Mouse (Mus musculus) intestine, embryonic 16.5 days (tissue): ENCODE measurements around the gene Anxa9. TPM values are rescaled to one million over a fixed set of nuclear protein-coding genes. Genes with fewer than 3 reads are reported as not detected.

Experiments
- ATAC-seq: fragments of 200-750 bp; cut with Nextera tagmentation; 2 replicates; pipeline ENCODE4 v1.8.0; 2017; ENCODE audit warnings: moderate TSS enrichment, moderate library complexity
- H3K27ac ChIP-seq: fragments of 300-500 bp; sonication (generic); 2 replicates; pipeline ENCODE4 v1.5.1; 2014; ENCODE audit warnings: mild to moderate bottlenecking, low read length
- H3K27me3 ChIP-seq: fragments of 300-500 bp; sonication (generic); replicated peaks from 2 replicates; pipeline ENCODE4 v1.6.1; 2014; ENCODE audit warnings: low read length, control low read depth, mixed read lengths; ENCODE audit not compliant: control insufficient read depth, insufficient read depth
- H3K36me3 ChIP-seq: fragments of 300-500 bp; sonication (generic); 2 replicates; pipeline ENCODE4 v1.6.1; 2014; ENCODE audit warnings: low read length, control low read depth; ENCODE audit not compliant: control insufficient read depth, insufficient read depth
- H3K4me1 ChIP-seq: fragments of 300-500 bp; sonication (generic); 2 replicates; pipeline ENCODE4 v1.6.1; 2014; ENCODE audit warnings: low read length, control low read depth, mixed read lengths; ENCODE audit not compliant: control insufficient read depth, insufficient read depth
- H3K4me2 ChIP-seq: fragments of 300-500 bp; sonication (generic); 2 replicates; pipeline ENCODE4 v1.6.1; 2014; ENCODE audit warnings: low read depth, low read length, control low read depth
- H3K4me3 ChIP-seq: fragments of 300-500 bp; sonication (generic); 2 replicates; pipeline ENCODE4 v1.5.1; 2014; ENCODE audit warnings: mild to moderate bottlenecking, low read length
- H3K9ac ChIP-seq: fragments of 300-500 bp; sonication (generic); 2 replicates; pipeline ENCODE4 v1.6.1; 2014; ENCODE audit warnings: low read depth, low read length
- H3K9me3 ChIP-seq: fragments of 300-500 bp; sonication (generic); 2 replicates; pipeline ENCODE4 v1.6.1; 2016; ENCODE audit warnings: low read length, control low read depth; ENCODE audit not compliant: control insufficient read depth
- WGBS: fragments of 180-500 bp; shearing (Covaris S2); extraction: QIAGEN DNeasy Blood & Tissue Kit; methylation state at CpG from one replicate; pipeline ENCODE4 v1.1.7; 2014; 5-methylcytosine and 5-hydroxymethylcytosine counted together
- polyA plus RNA-seq: library from polyadenylated mRNA; unstranded; fragments of >200 nt; fragmentation: Nextera tagmentation; extraction: Ambion mirVana; gene quantifications from 2 replicates; pipeline ENCODE4 v1.2.1, GENCODE M21; 2015

The Anxa9 gene
- polyA plus RNA-seq, 1 experiment from 2014 or later = 1.9 TPM

GRCm38 (mm10) chr3:95250361-95250760 is 56.6 kb downstream of the Anxa9 start:
- ATAC-seq = no peak
- no peak overlapping the region for H3K27ac ChIP-seq
- 80% methylated on average over 5 of the region's 5 CpGs for WGBS
- no peak overlapping the region for H3K9ac ChIP-seq
- peaks cover 4% of the 10 kb centered on the region; the same call in 1 of the 2 replicates for H3K4me1 ChIP-seq
- H3K9me3 ChIP-seq = no peaks in the 10 kb centered on the region
- H3K36me3 ChIP-seq = no peaks in the 10 kb centered on the region; the same call in 1 of the 2 replicates
- no peak overlapping the region for H3K4me2 ChIP-seq
- no peaks in the 10 kb centered on the region for H3K27me3 ChIP-seq
- H3K4me3 ChIP-seq = no peak overlapping the region

GRCm38 (mm10) chr3:95247660-95248336 is 59.2 kb downstream of the Anxa9 start:
- no peaks in the 10 kb centered on the region for H3K27me3 ChIP-seq
- WGBS = 63% methylated on average over 1 of the region's 1 CpGs
- no peaks in the 10 kb centered on the region for H3K9me3 ChIP-seq
- H3K27ac ChIP-seq = no peak overlapping the region
- H3K36me3 ChIP-seq = no peaks in the 10 kb centered on the region
- H3K4me2 ChIP-seq = no peak overlapping the region
- H3K4me1 ChIP-seq = peaks cover 4% of the 10 kb centered on the region; the same call in 1 of the 2 replicates
- no peak for ATAC-seq
- no peak overlapping the region for H3K4me3 ChIP-seq
- H3K9ac ChIP-seq = no peak overlapping the region

- H3K9me3 ChIP-seq = no peaks in the 10 kb centered on the region
- no peak overlapping the region for H3K27ac ChIP-seq
- H3K4me1 ChIP-seq = peaks cover 4% of the 10 kb centered on the region; the same call in 1 of the 2 replicates
- H3K27me3 ChIP-seq = no peaks in the 10 kb centered on the region
- no peak overlapping the region for H3K4me2 ChIP-seq
- ATAC-seq = no peak
- 81% methylated on average over 5 of the region's 5 CpGs for WGBS
- H3K36me3 ChIP-seq = no peaks in the 10 kb centered on the region
- no peak overlapping the region for H3K9ac ChIP-seq
- no peak overlapping the region for H3K4me3 ChIP-seq
These were observed 60.3 kb downstream of the Anxa9 start for GRCm38 (mm10) chr3:95246465-95247231.

Other genes starting within 250 kb of the Anxa9 start
- 14.5 and 15.5 TPM in 2 replicates for gene Pip5k1a, start 200.2 kb downstream of the Anxa9 start, polyA plus RNA-seq
- 110 and 120 TPM in 2 replicates for gene Vps72, start 196.2 kb downstream of the Anxa9 start, polyA plus RNA-seq
- gene Tmod4, start 182.7 kb downstream of the Anxa9 start, polyA plus RNA-seq = 1.1 and 1.2 TPM in 2 replicates
- 56.9 and 62.2 TPM in 2 replicates for gene Scnm1, start 173.2 kb downstream of the Anxa9 start, polyA plus RNA-seq
- gene Lysmd1, start 173.1 kb downstream of the Anxa9 start, polyA plus RNA-seq = 9.8 and 11.0 TPM in 2 replicates
- 4.9 and 5.3 TPM in 2 replicates for gene Tnfaip8l2, start 164.8 kb downstream of the Anxa9 start, polyA plus RNA-seq
- 1.1 and 2.3 TPM in 2 replicates for gene Sema6c, start 146.7 kb downstream of the Anxa9 start, polyA plus RNA-seq
- gene Gabpb2, start 89.3 kb downstream of the Anxa9 start, polyA plus RNA-seq = 5.7 and 6.0 TPM in 2 replicates
- gene Cdc42se1, start 78.4 kb downstream of the Anxa9 start, polyA plus RNA-seq = 67.8 and 73.8 TPM in 2 replicates
- 15.0 and 15.5 TPM in 2 replicates for gene Mllt11, start 75.0 kb downstream of the Anxa9 start, polyA plus RNA-seq
- gene Gm128, start 65.6 kb downstream of the Anxa9 start, polyA plus RNA-seq = 0.17 and 0.29 TPM in 2 replicates
- 0.51 and 0.72 TPM in 2 replicates for gene Bnipl, start 56.0 kb downstream of the Anxa9 start, polyA plus RNA-seq
- 39.8 and 41.4 TPM in 2 replicates for gene Mindy1, start 25.8 kb downstream of the Anxa9 start, polyA plus RNA-seq
- 15.0 and 16.1 TPM in 2 replicates for gene Prune1, start 25.1 kb downstream of the Anxa9 start, polyA plus RNA-seq
- 165 and 168 TPM in 2 replicates for gene Cers2, start 7.6 kb upstream of the Anxa9 start, polyA plus RNA-seq
- 24.6 and 24.8 TPM in 2 replicates for gene Setdb1, start 50.0 kb upstream of the Anxa9 start, polyA plus RNA-seq
- gene 4930558C23Rik, start 95.7 kb upstream of the Anxa9 start, polyA plus RNA-seq = not detected in 2 replicates
- gene Arnt, start 127.2 kb upstream of the Anxa9 start, polyA plus RNA-seq = 30.8 and 31.9 TPM in 2 replicates
- 8.0 and 8.7 TPM in 2 replicates for gene Ctsk, start 192.1 kb upstream of the Anxa9 start, polyA plus RNA-seq
- gene Ctss, start 219.6 kb upstream of the Anxa9 start, polyA plus RNA-seq = 33.5 and 34.7 TPM in 2 replicates